In the genomic region with DNA sequence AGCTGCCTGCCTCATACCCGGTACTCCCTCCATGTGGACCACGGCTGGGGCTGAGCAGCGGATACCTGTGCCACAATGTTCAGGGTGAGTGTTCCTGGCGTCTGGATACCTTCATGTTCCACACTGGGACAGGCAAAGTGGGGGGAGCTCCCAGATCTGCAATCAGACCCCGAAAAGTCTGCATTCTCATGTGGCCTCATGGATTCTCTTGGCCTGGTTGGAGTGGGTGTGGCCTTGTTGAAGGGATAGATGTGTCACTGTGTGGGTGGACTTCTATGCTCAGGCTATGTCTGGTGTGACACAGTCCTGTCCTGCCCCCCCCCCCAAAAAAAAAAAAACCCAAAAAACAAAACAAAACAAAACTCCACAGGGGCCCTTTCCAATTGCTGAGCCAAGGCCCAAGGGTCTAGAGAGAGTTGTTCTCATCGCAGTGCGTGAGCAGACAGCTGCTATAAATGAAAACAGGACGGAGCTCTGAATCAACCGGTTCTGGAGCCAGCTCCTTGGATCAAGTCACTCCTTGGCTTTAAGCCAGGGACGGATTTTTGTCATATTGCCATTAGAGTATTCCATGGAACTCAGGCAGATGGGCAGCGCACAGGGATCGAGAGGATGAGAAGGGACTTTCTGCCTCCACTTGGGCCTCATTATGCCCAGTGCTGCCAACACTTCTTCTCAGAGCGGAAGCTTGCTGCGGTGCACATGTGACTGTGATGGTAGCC, we compare ENCODE assay signal across 8 mouse cellular contexts. TPM values are rescaled to one million over a fixed set of nuclear protein-coding genes. Genes with fewer than 3 reads are reported as not detected.
DNase-seq lines count a peak whose midpoint lies in the region; ATAC-seq and TF ChIP-seq lines count a peak whose summit lies in the region.

No protein-coding gene starts in this region.

- H3K9ac ChIP-seq in liver, adult 2 months (ENCODE audit: low read depth, low read length), result no peak overlapping the region
- no peak overlapping the region for H3K9ac ChIP-seq in liver, embryonic 11.5 days (ENCODE audit: low read depth, low read length)

- 57% methylated on average over 14 of the region's 14 CpGs for WGBS in liver, adult 2 months
- 84% methylated on average over 14 of the region's 14 CpGs for WGBS in liver, embryonic 11.5 days
- 27% methylated on average over 14 of the region's 14 CpGs for WGBS in cerebellum, adult 2 months

- H3K79me2 ChIP-seq in liver, adult 2 months (ENCODE audit: control insufficient read depth, insufficient read depth, low read length), result no peaks in the 10 kb centered on the region

- TF ChIP-seq POLR2A in liver, adult 2 months (IDR thresholded peaks at IDR 0.05; ENCODE audit: extremely low read depth, insufficient read depth, low read length), result no peak
- TF ChIP-seq POLR2A in cerebellum, adult 2 months (IDR thresholded peaks at IDR 0.05; ENCODE audit: borderline replicate concordance, insufficient read depth, low read length), result no peak

- H3K36me3 ChIP-seq in liver, adult 2 months (ENCODE audit: control insufficient read depth, insufficient read depth, low read length), result no peaks in the 10 kb centered on the region
- H3K36me3 ChIP-seq in liver, embryonic 11.5 days (ENCODE audit: control insufficient read depth, insufficient read depth, low read length), result no peaks in the 10 kb centered on the region

- H3K4me1 ChIP-seq in liver, adult 2 months (ENCODE audit: control insufficient read depth, insufficient read depth, low read length), result no peaks in the 10 kb centered on the region
- H3K4me1 ChIP-seq in liver, embryonic 11.5 days (replicated peaks; ENCODE audit: control insufficient read depth, insufficient read depth, low read length), result 0 out of 2 replicates have a peak, but pooled peaks cover 3% of the 10 kb centered on the region
- H3K4me1 ChIP-seq in cerebellum, adult 2 months (ENCODE audit: control insufficient read depth, insufficient read depth, low read length), result peaks cover 12% of the 10 kb centered on the region

- H3K9me3 ChIP-seq in liver, embryonic 11.5 days (ENCODE audit: control insufficient read depth, low read length), result no peaks in the 10 kb centered on the region

- TF ChIP-seq CTCF in liver, adult 2 months (IDR thresholded peaks at IDR 0.05; ENCODE audit: low read depth, low read length), result no peak
- TF ChIP-seq CTCF in cerebellum, adult 2 months (IDR thresholded peaks at IDR 0.05; ENCODE audit: borderline replicate concordance, insufficient read depth, low read depth, low read length), result no peak

- H3K4me3 ChIP-seq in liver, adult 2 months (ENCODE audit: insufficient read depth, low read depth, low read length), result no peak overlapping the region
- H3K4me3 ChIP-seq in liver, embryonic 11.5 days (ENCODE audit: low read depth, low read length), result no peak overlapping the region
- no peak overlapping the region for H3K4me3 ChIP-seq in cerebellum, adult 2 months (replicated peaks; ENCODE audit: insufficient read depth, low read depth, low read length)

- H3K4me2 ChIP-seq in liver, embryonic 11.5 days, result no peak overlapping the region

- peak; percentile 62 for DNase-seq in liver, adult 2 months (ENCODE audit: extremely low read depth, low read depth, low spot score)
- no peak for DNase-seq in liver, embryonic 11.5 days (ENCODE audit: low spot score)
- DNase-seq in cerebellum, adult 2 months, result peak; percentile 68 to 90
- peak; percentile 91 for DNase-seq in gonadal fat pad, adult 2 months (ENCODE audit: low read depth)
- peak; percentile 91 for DNase-seq in kidney, postnatal 14 days
- peak; percentile 97 for DNase-seq in lung, postnatal 10 days
- peak; percentile 65 to 75 for DNase-seq in urinary bladder, postnatal 36 days (ENCODE audit: low spot score in 2 of 2)
- DNase-seq in embryo, embryonic 9.5 days (ENCODE audit: extremely low spot score), result no peak

- ATAC-seq in liver, embryonic 11.5 days (replicated peaks; ENCODE audit: low FRiP score), result no peak

- H3K27ac ChIP-seq in liver, adult 2 months (replicated peaks; ENCODE audit: insufficient read depth, low read depth, low read length), result no peak overlapping the region
- no peak overlapping the region for H3K27ac ChIP-seq in liver, embryonic 11.5 days (ENCODE audit: low read depth, low read length)
- H3K27ac ChIP-seq in cerebellum, adult 2 months (ENCODE audit: insufficient read depth, low read length), result no peak overlapping the region

- no peaks in the 10 kb centered on the region for H3K27me3 ChIP-seq in liver, adult 2 months (ENCODE audit: control insufficient read depth, insufficient read depth, low read length)
- no peaks in the 10 kb centered on the region for H3K27me3 ChIP-seq in liver, embryonic 11.5 days (replicated peaks; ENCODE audit: control insufficient read depth, insufficient read depth, low read length)
- no peaks in the 10 kb centered on the region for H3K27me3 ChIP-seq in cerebellum, adult 2 months (ENCODE audit: control insufficient read depth, insufficient read depth, low read length)

RNA-seq across cellular contexts. Expression of a gene that starts 16.2 kb away (rescaled TPM):
- total RNA-seq in liver, adult 2 months (2014; rRNA removed), result 15.5 and 29.8 TPM in 2 replicates
- polyA plus RNA-seq in liver, adult 2 months (2012; rRNA removed), result 62.7 and 154 TPM in 2 replicates
- polyA plus RNA-seq in liver, embryonic 11.5 days (2014; fragmentation: Nextera tagmentation; extraction: Ambion mirVana), result 4.6 and 5.6 TPM in 2 replicates
- polyA plus RNA-seq in cerebellum, adult 2 months (2012; rRNA removed), result 0.39 and 0.60 TPM in 2 replicates
- 73.5 and 81.9 TPM in 2 replicates for polyA plus RNA-seq in gonadal fat pad, adult 2 months (2012; rRNA removed)

RNA-seq across cellular contexts. Expression of a gene that starts 24.7 kb away (rescaled TPM):
- total RNA-seq in liver, adult 2 months (2014; rRNA removed), result 0.07 and 0.09 TPM in 2 replicates
- polyA plus RNA-seq in liver, adult 2 months (2012; rRNA removed), result 0.09 and 0.28 TPM in 2 replicates
- 5.2 and 5.9 TPM in 2 replicates for polyA plus RNA-seq in liver, embryonic 11.5 days (2014; fragmentation: Nextera tagmentation; extraction: Ambion mirVana)
- 6.2 and 7.1 TPM in 2 replicates for polyA plus RNA-seq in cerebellum, adult 2 months (2012; rRNA removed)
- 3.7 and 6.1 TPM in 2 replicates for polyA plus RNA-seq in gonadal fat pad, adult 2 months (2012; rRNA removed)

RNA-seq across cellular contexts. Expression of a gene that starts 39.8 kb away (rescaled TPM):
- 764 and 919 TPM in 2 replicates for total RNA-seq in liver, adult 2 months (2014; rRNA removed)
- 634 and 769 TPM in 2 replicates for polyA plus RNA-seq in liver, adult 2 months (2012; rRNA removed)
- 1,965 and 2,035 TPM in 2 replicates for polyA plus RNA-seq in liver, embryonic 11.5 days (2014; fragmentation: Nextera tagmentation; extraction: Ambion mirVana)
- polyA plus RNA-seq in cerebellum, adult 2 months (2012; rRNA removed), result 829 and 864 TPM in 2 replicates
- 1,855 and 2,227 TPM in 2 replicates for polyA plus RNA-seq in gonadal fat pad, adult 2 months (2012; rRNA removed)

RNA-seq across cellular contexts. Expression of a gene that starts 44.1 kb away (rescaled TPM):
- total RNA-seq in liver, adult 2 months (2014; rRNA removed), result 0.55 and 0.74 TPM in 2 replicates
- polyA plus RNA-seq in liver, adult 2 months (2012; rRNA removed), result 0.45 and 1.8 TPM in 2 replicates
- polyA plus RNA-seq in liver, embryonic 11.5 days (2014; fragmentation: Nextera tagmentation; extraction: Ambion mirVana), result 0.52 and 1.3 TPM in 2 replicates
- polyA plus RNA-seq in cerebellum, adult 2 months (2012; rRNA removed), result 0.16 and 0.59 TPM in 2 replicates
- polyA plus RNA-seq in gonadal fat pad, adult 2 months (2012; rRNA removed), result 94.5 and 111 TPM in 2 replicates

Comparison
In these comparisons a context has a peak if more than half of its experiments do, and no peak if none do; other contexts are left out.
1. DNase-seq: peak in liver, adult 2 months (single experiment), cerebellum, adult 2 months (2 of 2), gonadal fat pad, adult 2 months (single experiment), kidney, postnatal 14 days (single experiment), lung, postnatal 10 days (single experiment) and urinary bladder, postnatal 36 days (2 of 2); none in liver, embryonic 11.5 days (single experiment) and embryo, embryonic 9.5 days (single experiment).